In the genomic region with DNA sequence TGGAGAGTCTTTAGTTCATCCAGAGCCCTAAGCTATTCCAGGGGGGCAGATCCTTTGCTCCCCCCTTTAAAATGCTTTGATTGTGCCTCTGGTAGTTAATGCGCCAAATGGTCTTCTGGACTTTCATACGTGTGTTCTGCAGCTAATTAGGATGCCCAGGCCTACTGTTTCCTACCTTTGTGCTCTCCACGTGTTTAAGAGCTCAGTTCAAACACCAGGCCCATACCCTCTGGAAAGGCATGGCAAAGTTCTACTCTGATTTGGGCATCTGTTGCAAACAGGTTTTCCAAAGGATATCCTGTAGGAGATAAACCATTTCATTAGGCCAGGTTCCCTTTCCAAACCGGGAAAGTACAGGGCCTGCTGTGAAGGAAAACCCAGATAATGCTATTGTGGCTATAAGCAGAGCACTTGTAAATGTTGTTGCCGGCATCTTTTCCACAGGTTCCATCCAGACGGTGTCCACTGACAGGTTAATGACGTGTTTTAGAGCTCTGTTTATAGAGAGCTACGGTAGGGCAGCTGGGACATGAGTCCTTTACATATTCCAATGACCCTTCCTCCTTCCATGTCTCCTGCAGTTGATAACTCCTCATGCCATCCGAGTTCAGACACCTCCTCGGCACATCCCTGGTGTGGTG, we compare ENCODE assay signal across 11 mouse cellular contexts.
"Had no signal": no experiment of that assay in that cellular context is flagged by ENCODE, and none has a peak within 500 bp of the region (broad histone marks: within the 10 kb centered on the region; RNA-seq: fewer than 3 reads in every experiment).

No protein-coding gene starts in this region.

- DNase-seq: lung, adult 18-20 months; lung, postnatal 36 days; midbrain, embryonic 14.5 days; right cerebral cortex, postnatal 14 days had no signal

- H3K36me3 ChIP-seq: midbrain, embryonic 10.5 days; neural tube, embryonic 12.5 days; stomach, embryonic 15.5 days had no signal

- H3K27me3 ChIP-seq: limb, embryonic 13.5 days; neural tube, embryonic 12.5 days; stomach, embryonic 15.5 days had no signal

- H3K4me1 ChIP-seq: stomach, embryonic 15.5 days had no signal

- H3K9ac ChIP-seq: limb, embryonic 13.5 days; liver, embryonic 14.5 days; neural tube, embryonic 12.5 days; stomach, embryonic 15.5 days had no signal

- H3K4me2 ChIP-seq: neural tube, embryonic 12.5 days; stomach, embryonic 15.5 days had no signal

- H3K4me3 ChIP-seq: layer of hippocampus, adult 2 months; limb, embryonic 13.5 days; midbrain, embryonic 10.5 days; myocyte; neural tube, embryonic 12.5 days; stomach, embryonic 15.5 days had no signal

- H3K9me3 ChIP-seq: limb, embryonic 13.5 days; midbrain, embryonic 10.5 days; neural tube, embryonic 12.5 days; stomach, embryonic 15.5 days had no signal

- H3K27ac ChIP-seq: layer of hippocampus, adult 2 months; limb, embryonic 13.5 days; liver, embryonic 14.5 days; midbrain, embryonic 10.5 days; neural tube, embryonic 12.5 days; stomach, embryonic 15.5 days had no signal
